Comparison of ENCODE assay signal across 12 mouse cellular contexts in genomic region chr5:139495019-139495669, GRCm38 (mm10). TPM values are rescaled to one million over a fixed set of nuclear protein-coding genes. Genes with fewer than 3 reads are reported as not detected.
DNase-seq lines count a peak whose midpoint lies in the region; ATAC-seq and TF ChIP-seq lines count a peak whose summit lies in the region.
"Had no signal": no experiment of that assay in that cellular context is flagged by ENCODE, and none has a peak within 500 bp of the region (broad histone marks: within the 10 kb centered on the region; RNA-seq: fewer than 3 reads in every experiment).

No protein-coding gene starts in this region.

- H3K4me1 ChIP-seq in intestine, postnatal 0 days (replicated peaks; ENCODE audit: control insufficient read depth, insufficient read depth, low read length), result no peaks in the 10 kb centered on the region
- no peaks in the 10 kb centered on the region; the same call in 1 of the 2 replicates for H3K4me1 ChIP-seq in limb, embryonic 14.5 days (ENCODE audit: control insufficient read depth, insufficient read depth, low read length)
- H3K4me1 ChIP-seq: midbrain, embryonic 10.5 days had no signal

- H3K36me3 ChIP-seq in intestine, postnatal 0 days (ENCODE audit: control insufficient read depth, insufficient read depth), result no peaks in the 10 kb centered on the region
- no peaks in the 10 kb centered on the region for H3K36me3 ChIP-seq in limb, embryonic 14.5 days (ENCODE audit: control insufficient read depth, insufficient read depth, low read length)
- H3K36me3 ChIP-seq: midbrain, embryonic 10.5 days had no signal

- H3K4me2 ChIP-seq in intestine, postnatal 0 days (replicated peaks; ENCODE audit: low read depth), result peak overlapping the region; percentile 45
- H3K4me2 ChIP-seq in limb, embryonic 14.5 days (replicated peaks; ENCODE audit: low read depth, low read length, severe bottlenecking), result peak overlapping the region; percentile 15; the same call in 1 of the 2 replicates

- intact Hi-C loops in left cerebral cortex, adult 2 months (cut with DNase I), result no loop called here
- intact Hi-C loops in left cerebral cortex, postnatal 10 days (cut with DNase I), result no loop called here

- no peaks in the 10 kb centered on the region for H3K9me3 ChIP-seq in intestine, postnatal 0 days (ENCODE audit: control insufficient read depth)
- no peaks in the 10 kb centered on the region for H3K9me3 ChIP-seq in limb, embryonic 14.5 days (ENCODE audit: control insufficient read depth, low read length)
- H3K9me3 ChIP-seq: midbrain, embryonic 10.5 days had no signal

- H3K27ac ChIP-seq in left cerebral cortex, adult 2 months, result no peak overlapping the region
- H3K27ac ChIP-seq in intestine, postnatal 0 days (ENCODE audit: low read depth, low read length), result no peak overlapping the region
- no peak overlapping the region for H3K27ac ChIP-seq in limb, embryonic 14.5 days (replicated peaks; ENCODE audit: low read depth, low read length)
- H3K27ac ChIP-seq: midbrain, embryonic 10.5 days had no signal

- peaks cover 6% of the 10 kb centered on the region; the same call in 1 of the 2 replicates for H3K27me3 ChIP-seq in intestine, postnatal 0 days (replicated peaks; ENCODE audit: control insufficient read depth, insufficient read depth, low read length)
- no peaks in the 10 kb centered on the region for H3K27me3 ChIP-seq in limb, embryonic 14.5 days (ENCODE audit: control insufficient read depth, insufficient read depth, low read length)

- DNase-seq in CD4-positive, CD25-positive, alpha-beta regulatory T cell, adult 2 months (ENCODE audit: low read depth, low spot score), result peak; percentile 27
- DNase-seq in left cerebral cortex, adult 2 months (ENCODE audit: extremely low spot score in 1 of 2, low spot score in 2 of 2), result peak; percentile 25 to 36
- no peak for DNase-seq in left cerebral cortex, postnatal 10 days (ENCODE audit: extremely low spot score in 1 of 2, low spot score in 2 of 2)
- peak; percentile 53 for DNase-seq in limb, embryonic 14.5 days (ENCODE audit: low spot score)
- DNase-seq in lung, adult 18-20 months, result no peak
- DNase-seq: adrenal gland, postnatal 36 days had no signal

- no peak for TF ChIP-seq POLR2A in limb, embryonic 14.5 days (IDR thresholded peaks at IDR 0.05; ENCODE audit: borderline replicate concordance, extremely low read depth, insufficient read depth, insufficient read length)

- WGBS in intestine, postnatal 0 days, result 26% methylated on average over 21 of the region's 22 CpGs
- WGBS in limb, embryonic 14.5 days, result 13% methylated on average over 22 of the region's 22 CpGs

- H3K9ac ChIP-seq in intestine, postnatal 0 days (ENCODE audit: low read depth, low read length), result no peak overlapping the region
- 0 out of 2 replicates have a peak overlapping the region, but pooled peaks have one; percentile 7 for H3K9ac ChIP-seq in limb, embryonic 14.5 days (ENCODE audit: low read depth, low read length, severe bottlenecking)

- no peak for TF ChIP-seq CTCF in left cerebral cortex, adult 2 months (IDR thresholded peaks at IDR 0.05)
- no peak for TF ChIP-seq CTCF in intestine, postnatal 0 days (IDR thresholded peaks at IDR 0.05; ENCODE audit: low read depth)

- no peak for ATAC-seq in CD4-positive, CD25-positive, alpha-beta regulatory T cell, adult 4 months
- peak; percentile 37; the same call in 1 of the 2 replicates for ATAC-seq in intestine, postnatal 0 days
- peak; percentile 30; the same call in 1 of the 2 replicates for ATAC-seq in limb, embryonic 14.5 days (ENCODE audit: low FRiP score, low read depth)
- ATAC-seq in megakaryocyte progenitor cell, adult 5-6 weeks (replicated peaks; ENCODE audit: poor library complexity), result no peak
- ATAC-seq: inflammation-experienced regulatory T-cells, adult 6 months had no signal

- H3K4me3 ChIP-seq in left cerebral cortex, adult 2 months, result no peak overlapping the region
- H3K4me3 ChIP-seq in intestine, postnatal 0 days (ENCODE audit: low read depth, low read length), result no peak overlapping the region
- no peak overlapping the region for H3K4me3 ChIP-seq in limb, embryonic 14.5 days (replicated peaks; ENCODE audit: low read length)
- H3K4me3 ChIP-seq: midbrain, embryonic 10.5 days had no signal

RNA-seq across cellular contexts. Expression of gene Zfand2a, which starts 10.8 kb away (rescaled TPM):
- polyA plus RNA-seq in CD4-positive, CD25-positive, alpha-beta regulatory T cell, adult 4 months (2017; shearing (Covaris generic)), result 10 to 100 TPM; 10.2 to 10.6 TPM
- total RNA-seq in left cerebral cortex, adult 2 months (2021), result 10 to 100 TPM; 53.9 to 60.0 TPM
- total RNA-seq in left cerebral cortex, postnatal 10 days (2021), result 100 to 1,000 TPM in 1 of 2 experiments, 10 to 100 TPM in 1; 93.4 to 100 TPM
- 6.1 and 6.7 TPM in 2 replicates for polyA plus RNA-seq in intestine, postnatal 0 days (2015; fragmentation: Nextera tagmentation; extraction: Ambion mirVana)
- polyA plus RNA-seq in limb, embryonic 14.5 days (2012; rRNA removed), result 16.4 and 17.3 TPM in 2 replicates
- 6.2 and 6.8 TPM in 2 replicates for polyA plus RNA-seq in limb, embryonic 14.5 days (2014; fragmentation: Nextera tagmentation; extraction: Ambion mirVana)
- 15.8 and 18.8 TPM in 2 replicates for total RNA-seq in megakaryocyte progenitor cell, adult 5-6 weeks (2015)
- 11.1 and 20.2 TPM in 2 replicates for total RNA-seq in megakaryocyte progenitor cell, adult 5-6 weeks (2017)

RNA-seq across cellular contexts. Expression of gene 3110082I17Rik, which starts 34.8 kb away (rescaled TPM):
- polyA plus RNA-seq in CD4-positive, CD25-positive, alpha-beta regulatory T cell, adult 4 months (2017; shearing (Covaris generic)), result 1 to 10 TPM; 2.5 to 6.8 TPM
- 10 to 100 TPM; 16.3 to 17.9 TPM for total RNA-seq in left cerebral cortex, adult 2 months (2021)
- 10 to 100 TPM; 20.1 to 20.2 TPM for total RNA-seq in left cerebral cortex, postnatal 10 days (2021)
- polyA plus RNA-seq in intestine, postnatal 0 days (2015; fragmentation: Nextera tagmentation; extraction: Ambion mirVana), result 8.3 and 8.5 TPM in 2 replicates
- polyA plus RNA-seq in limb, embryonic 14.5 days (2012; rRNA removed), result 23.2 and 25.2 TPM in 2 replicates
- 27.9 and 29.9 TPM in 2 replicates for polyA plus RNA-seq in limb, embryonic 14.5 days (2014; fragmentation: Nextera tagmentation; extraction: Ambion mirVana)
- 20.7 and 26.2 TPM in 2 replicates for total RNA-seq in megakaryocyte progenitor cell, adult 5-6 weeks (2015)
- 60.9 and 69.2 TPM in 2 replicates for total RNA-seq in megakaryocyte progenitor cell, adult 5-6 weeks (2017)

RNA-seq across cellular contexts. Expression of gene Uncx, which starts 48.1 kb away (rescaled TPM):
- not detected for polyA plus RNA-seq in CD4-positive, CD25-positive, alpha-beta regulatory T cell, adult 4 months (2017; shearing (Covaris generic))
- total RNA-seq in left cerebral cortex, adult 2 months (2021), result under 1 TPM; 0.19 to 0.27 TPM
- under 1 TPM in 1 of 2 experiments, not detected in 1; 0.21 TPM for total RNA-seq in left cerebral cortex, postnatal 10 days (2021)
- not detected in 2 replicates for polyA plus RNA-seq in intestine, postnatal 0 days (2015; fragmentation: Nextera tagmentation; extraction: Ambion mirVana)
- 0.20 TPM in 2 replicates for polyA plus RNA-seq in limb, embryonic 14.5 days (2012; rRNA removed)
- polyA plus RNA-seq in limb, embryonic 14.5 days (2014; fragmentation: Nextera tagmentation; extraction: Ambion mirVana), result 0.07 and 0.12 TPM in 2 replicates
- not detected in 2 replicates for total RNA-seq in megakaryocyte progenitor cell, adult 5-6 weeks (2015)
- not detected in 2 replicates for total RNA-seq in megakaryocyte progenitor cell, adult 5-6 weeks (2017)
- total RNA-seq: adrenal gland, postnatal 36 days had no signal
- polyA plus RNA-seq: inflammation-experienced regulatory T-cells, adult 6 months; small intestine, adult 2 months had no signal

Comparison
In these comparisons a context has a peak if more than half of its experiments do, and no peak if none do; other contexts are left out.
1. DNase-seq: peak in CD4-positive, CD25-positive, alpha-beta regulatory T cell, adult 2 months (single experiment), left cerebral cortex, adult 2 months (2 of 2) and limb, embryonic 14.5 days (single experiment); none in left cerebral cortex, postnatal 10 days (0 of 2) and lung, adult 18-20 months (0 of 2).
2. ATAC-seq: peak in intestine, postnatal 0 days (single experiment) and limb, embryonic 14.5 days (single experiment); none in CD4-positive, CD25-positive, alpha-beta regulatory T cell, adult 4 months (single experiment) and megakaryocyte progenitor cell, adult 5-6 weeks (single experiment).